Mouse (Mus musculus) hindbrain, embryonic 12.5 days (tissue): ENCODE measurements around the gene Slc41a2. TPM values are rescaled to one million over a fixed set of nuclear protein-coding genes. Genes with fewer than 3 reads are reported as not detected.

ENCODE experiments used
- ATAC-seq: fragments of 200-750 bp; cut with Nextera tagmentation; 2 replicates; pipeline ENCODE4 v1.8.0; 2017; ENCODE audit warnings: moderate TSS enrichment; ENCODE audit not compliant: low FRiP score
- H3K27ac ChIP-seq: fragments of 300-500 bp; sonication (generic); 2 replicates; pipeline ENCODE4 v1.5.1; 2016; ENCODE audit warnings: mild to moderate bottlenecking
- H3K27me3 ChIP-seq: fragments of 300-500 bp; sonication (generic); 2 replicates; pipeline ENCODE4 v1.6.1; 2016; ENCODE audit warnings: mild to moderate bottlenecking
- H3K36me3 ChIP-seq: fragments of 300-500 bp; sonication (generic); 2 replicates; pipeline ENCODE4 v1.6.1; 2016; ENCODE audit warnings: mild to moderate bottlenecking
- H3K4me1 ChIP-seq: fragments of 300-500 bp; sonication (generic); 2 replicates; pipeline ENCODE4 v1.6.1; 2016
- H3K4me2 ChIP-seq: fragments of 300-500 bp; sonication (generic); replicated peaks from 2 replicates; pipeline ENCODE4 v1.6.1; 2016; ENCODE audit warnings: mild to moderate bottlenecking
- H3K4me3 ChIP-seq: fragments of 300-500 bp; sonication (generic); 2 replicates; pipeline ENCODE4 v1.5.1; 2016; ENCODE audit warnings: mild to moderate bottlenecking
- H3K9ac ChIP-seq: fragments of 300-500 bp; sonication (generic); 2 replicates; pipeline ENCODE4 v1.6.1; 2016; ENCODE audit warnings: mild to moderate bottlenecking, moderate library complexity
- H3K9me3 ChIP-seq: fragments of 300-500 bp; sonication (generic); replicated peaks from 2 replicates; pipeline ENCODE4 v1.6.1; 2016; ENCODE audit warnings: mild to moderate bottlenecking
- WGBS: fragments of 180-500 bp; shearing (Covaris S2); methylation state at CpG from one replicate; pipeline ENCODE4 v1.1.7; 2016; 5-methylcytosine and 5-hydroxymethylcytosine counted together
- polyA plus RNA-seq: library from polyadenylated mRNA; unstranded; fragments of >200 nt; fragmentation: Nextera tagmentation; extraction: Ambion mirVana; gene quantifications from 2 replicates; pipeline ENCODE4 v1.2.1, GENCODE M21; 2016

Gene Slc41a2
- polyA plus RNA-seq, 1 experiment from 2014 or later: 2.6 TPM

DNA sequence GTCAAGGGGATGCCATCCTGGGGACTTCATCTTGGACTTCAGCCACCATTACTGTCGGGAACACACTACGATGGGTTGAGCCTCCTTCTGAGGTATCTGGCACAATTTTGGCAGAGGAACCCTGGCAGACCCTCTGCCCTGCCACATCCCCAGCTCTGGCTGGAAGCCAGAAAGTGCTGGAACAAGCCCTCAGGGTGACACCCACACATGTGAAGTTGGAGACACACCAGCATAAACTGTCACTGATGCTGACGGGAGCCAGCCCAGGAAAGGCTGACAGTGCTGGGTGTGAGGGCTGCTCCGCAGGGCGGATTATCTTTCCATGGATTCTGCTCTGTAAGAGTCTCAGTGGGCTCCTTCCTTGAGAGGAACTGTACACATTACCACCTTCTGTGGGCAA lies 150.7 kb downstream of the Slc41a2 start:
- ATAC-seq: no peak
- H3K9ac ChIP-seq: no peak overlapping the region
- H3K4me3 ChIP-seq: no peak overlapping the region
- H3K27me3 ChIP-seq: no peaks in the 10 kb centered on the region
- 90% methylated on average over 5 of the region's 5 CpGs for WGBS
- no peak overlapping the region for H3K4me2 ChIP-seq
- no peaks in the 10 kb centered on the region for H3K9me3 ChIP-seq
- H3K36me3 ChIP-seq: 0 out of 2 replicates have a peak, but pooled peaks cover 7% of the 10 kb centered on the region
- H3K4me1 ChIP-seq: peaks cover 25% of the 10 kb centered on the region
- H3K27ac ChIP-seq: no peak overlapping the region

DNA sequence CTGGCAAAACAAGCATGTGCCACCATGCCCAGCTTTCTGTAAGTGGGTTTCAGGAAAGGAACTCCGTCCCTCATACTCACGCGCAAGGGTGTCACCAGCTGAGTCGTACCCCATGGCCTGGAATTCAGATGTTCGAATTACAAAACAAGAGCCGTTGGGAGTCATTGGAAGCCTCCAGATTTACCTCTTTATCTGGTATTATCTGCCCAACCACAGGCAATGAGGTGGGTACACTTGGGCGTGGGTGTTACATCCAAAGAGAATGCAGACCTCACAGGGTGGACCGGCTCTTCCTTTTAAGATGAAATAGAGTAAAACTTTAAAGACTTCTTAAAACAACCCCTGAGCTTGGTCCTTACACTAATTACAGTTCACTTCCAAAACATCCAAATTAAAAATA lies 151.5 kb downstream of the Slc41a2 start:
- Histone ChIP-seq H3K4me2 (no peak overlapping the region), H3K4me1 (peaks cover 25% of the 10 kb centered on the region), H3K9me3 (no peaks in the 10 kb centered on the region), H3K9ac (no peak overlapping the region), H3K4me3 (no peak overlapping the region), H3K36me3 (0 out of 2 replicates have a peak, but pooled peaks cover 4% of the 10 kb centered on the region), H3K27me3 (no peaks in the 10 kb centered on the region), H3K27ac (no peak overlapping the region)
- WGBS: 91% methylated on average over 8 of the region's 8 CpGs
- no peak for ATAC-seq

DNA sequence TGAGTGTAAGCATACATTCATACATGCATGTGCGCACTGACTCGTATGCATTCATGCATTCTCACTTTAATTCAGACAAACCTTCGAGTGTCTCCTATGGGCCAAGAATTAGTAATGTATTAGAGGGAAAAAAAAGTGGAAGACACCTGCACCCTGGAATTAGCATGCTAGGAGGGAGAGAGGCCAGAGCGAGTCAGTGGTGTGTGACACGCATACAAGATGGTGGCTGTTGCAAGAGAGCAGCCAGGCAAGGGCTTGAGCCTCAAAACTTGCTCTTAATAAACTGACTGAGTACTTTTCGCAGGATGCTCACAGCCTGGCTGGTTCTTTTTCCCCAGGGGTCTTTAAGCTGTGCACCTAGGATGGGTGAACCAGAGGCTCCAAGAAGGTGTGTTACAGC lies 152.6 kb downstream of the Slc41a2 start:
- WGBS: 82% methylated on average over 6 of the region's 6 CpGs
- Histone ChIP-seq H3K27ac (no peak overlapping the region), H3K27me3 (no peaks in the 10 kb centered on the region), H3K4me1 (peaks cover 25% of the 10 kb centered on the region), H3K4me3 (no peak overlapping the region), H3K9ac (no peak overlapping the region), H3K4me2 (no peak overlapping the region), H3K36me3 (no peaks in the 10 kb centered on the region), H3K9me3 (no peaks in the 10 kb centered on the region)
- no peak for ATAC-seq

DNA sequence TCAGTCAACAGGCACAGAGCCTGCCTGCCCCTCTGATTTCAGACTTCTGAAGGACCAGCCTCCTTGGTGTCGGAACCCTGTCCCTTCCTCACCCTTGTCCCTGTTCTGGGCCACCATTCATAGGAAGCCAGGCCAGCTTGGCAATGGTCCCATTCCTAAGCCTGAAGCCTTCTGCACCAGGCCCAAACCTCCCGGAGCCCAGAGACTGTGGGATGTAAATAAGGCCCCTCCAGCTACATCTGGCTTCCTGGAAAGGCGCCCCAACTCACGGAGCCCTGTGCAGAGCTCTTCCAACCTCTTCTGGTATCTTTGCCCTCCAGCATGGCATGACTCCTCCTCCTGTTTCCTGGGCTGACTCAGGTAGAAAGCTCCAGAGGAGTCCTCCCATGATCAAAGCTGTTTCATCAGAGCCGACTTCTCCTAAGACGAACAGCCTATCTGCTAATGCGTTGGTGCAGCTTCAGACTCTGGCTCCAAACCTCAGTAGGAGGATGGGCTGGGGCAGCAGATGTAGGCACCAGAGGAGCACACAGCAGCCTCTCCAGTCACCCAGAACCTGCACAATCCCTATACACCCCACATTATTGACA lies 153.1 kb downstream of the Slc41a2 start:
- Histone ChIP-seq H3K4me1 (peaks cover 25% of the 10 kb centered on the region), H3K9me3 (no peaks in the 10 kb centered on the region), H3K36me3 (no peaks in the 10 kb centered on the region), H3K27ac (no peak overlapping the region), H3K27me3 (no peaks in the 10 kb centered on the region), H3K9ac (no peak overlapping the region), H3K4me3 (no peak overlapping the region), H3K4me2 (no peak overlapping the region)
- WGBS: 77% methylated on average over 7 of the region's 7 CpGs
- ATAC-seq: no peak

DNA sequence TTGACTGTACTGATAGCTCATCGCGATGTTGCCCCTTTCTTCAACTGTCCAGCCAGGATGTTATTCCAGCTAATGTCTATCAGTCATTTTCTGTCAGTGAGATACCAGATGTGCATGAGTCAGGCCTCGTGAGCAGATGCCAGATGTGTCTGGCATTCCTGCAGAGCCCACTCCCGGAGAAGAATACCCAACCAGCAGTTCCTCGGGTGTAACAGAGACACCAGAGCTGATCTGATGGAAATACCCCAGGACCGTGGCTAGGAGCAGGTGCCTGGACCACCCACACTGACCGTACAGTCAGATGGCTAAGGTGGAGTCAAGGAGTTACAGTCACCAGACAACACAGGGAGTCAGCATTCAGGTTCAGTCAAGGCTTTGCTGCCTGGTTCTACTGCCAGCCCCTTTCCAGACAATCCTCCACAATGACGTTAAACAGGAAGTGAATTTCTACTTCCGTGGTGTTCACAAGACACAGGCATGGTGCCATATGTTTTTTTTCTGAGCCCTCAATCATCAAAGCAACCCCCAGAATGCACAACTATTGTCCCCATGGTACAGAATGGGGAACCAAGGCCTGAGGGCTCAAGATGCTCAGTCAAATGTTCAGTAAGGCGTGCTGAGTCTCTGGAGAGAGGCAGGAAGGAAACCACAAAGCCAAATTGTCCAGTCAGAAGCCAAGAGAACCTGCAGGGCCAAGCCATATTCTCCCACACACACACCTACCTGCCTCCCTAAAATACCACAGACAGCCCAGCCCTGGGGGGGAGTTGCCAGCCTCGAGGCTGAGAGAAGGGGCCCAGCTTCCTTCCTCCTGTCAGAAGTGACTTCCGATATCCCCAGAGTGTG lies 153.8 kb downstream of the Slc41a2 start:
- no peak overlapping the region for H3K4me3 ChIP-seq

DNA sequence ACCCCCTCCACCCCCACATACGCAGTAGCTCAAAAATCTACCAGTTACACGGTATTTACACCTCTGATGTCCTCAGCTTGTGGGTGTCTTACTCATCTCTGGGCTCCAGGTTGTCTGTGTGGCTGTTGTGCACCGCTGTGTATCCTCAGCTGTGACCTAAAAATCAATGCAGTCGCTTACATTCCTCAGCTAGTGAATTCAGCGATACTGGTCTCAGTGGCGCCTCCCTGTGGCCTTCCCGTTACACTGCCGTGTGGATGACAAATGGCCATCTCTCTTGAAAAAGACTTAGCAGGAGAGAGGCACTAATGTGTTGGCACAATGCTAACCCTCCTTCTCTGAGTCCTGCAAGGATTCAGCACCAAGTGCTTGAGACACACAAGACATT lies 155.1 kb downstream of the Slc41a2 start:
- ATAC-seq: 0 out of 2 replicates have a peak, but pooled peaks have one; percentile 38
- Histone ChIP-seq H3K4me3 (no peak overlapping the region), H3K27ac (no peak overlapping the region), H3K9ac (no peak overlapping the region), H3K27me3 (no peaks in the 10 kb centered on the region), H3K4me1 (peaks cover 25% of the 10 kb centered on the region), H3K4me2 (no peak overlapping the region), H3K36me3 (no peaks in the 10 kb centered on the region), H3K9me3 (no peaks in the 10 kb centered on the region)
- whole genome bisulfite sequencing: 30% methylated on average over 8 of the region's 8 CpGs

More for the DNA sequence above, 153.8 kb downstream of the Slc41a2 start:
- no peak overlapping the region for H3K9ac ChIP-seq
- WGBS: 59% methylated on average over 12 of the region's 12 CpGs
- no peaks in the 10 kb centered on the region for H3K36me3 ChIP-seq
- H3K4me2 ChIP-seq: no peak overlapping the region
- H3K27me3 ChIP-seq: no peaks in the 10 kb centered on the region
- no peak for ATAC-seq
- H3K27ac ChIP-seq: no peak overlapping the region
- H3K4me1 ChIP-seq: peaks cover 25% of the 10 kb centered on the region
- no peaks in the 10 kb centered on the region for H3K9me3 ChIP-seq

DNA sequence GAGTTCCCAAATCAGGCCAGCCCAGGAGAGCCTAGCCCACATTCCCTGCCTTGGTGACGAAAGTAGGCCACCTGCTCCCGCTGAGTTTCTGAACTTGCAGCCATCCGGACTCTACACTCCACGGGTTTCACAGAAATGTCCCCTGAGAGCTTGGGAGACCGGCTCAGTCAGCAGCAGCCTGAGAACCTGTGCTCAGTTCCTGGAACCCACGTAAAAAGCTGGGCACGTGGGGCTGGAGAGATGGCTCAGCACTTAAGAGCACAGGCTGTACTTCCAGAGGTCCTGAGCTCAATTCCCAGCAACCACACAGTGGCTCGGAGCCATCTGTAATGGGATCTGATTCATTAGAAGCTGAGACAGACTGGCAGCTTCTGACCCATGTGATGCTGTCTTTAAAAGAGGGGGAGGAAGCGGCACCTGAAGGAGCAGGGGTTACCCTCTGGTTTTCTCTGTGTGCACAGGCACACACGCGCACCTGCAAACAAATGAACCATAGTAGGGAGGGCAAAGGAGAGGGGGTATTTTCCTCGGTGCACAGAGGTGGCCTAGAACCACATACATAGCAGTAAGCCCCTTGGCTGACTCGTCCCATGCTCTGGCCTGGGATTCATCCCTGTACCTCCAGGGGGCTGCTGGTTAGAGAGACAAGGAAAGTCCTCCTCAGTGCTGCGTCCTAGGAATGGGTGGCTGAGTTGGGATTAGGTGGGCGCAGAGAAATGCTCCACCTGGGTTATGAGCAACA lies 155.7 kb downstream of the Slc41a2 start:
- ATAC-seq: 0 out of 2 replicates have a peak, but pooled peaks have one; percentile 37
- Histone ChIP-seq H3K4me3 (no peak overlapping the region), H3K4me1 (peaks cover 25% of the 10 kb centered on the region), H3K27ac (no peak overlapping the region), H3K9ac (peak overlapping the region; percentile 24; the same call in 1 of the 2 replicates), H3K36me3 (no peaks in the 10 kb centered on the region), H3K4me2 (no peak overlapping the region), H3K27me3 (no peaks in the 10 kb centered on the region), H3K9me3 (no peaks in the 10 kb centered on the region)
- 65% methylated on average over 15 of the region's 15 CpGs for WGBS

Other genes with a start within 250 kb of the Slc41a2 start
- gene D10Wsu102e, start 22.3 kb upstream of the Slc41a2 start, polyA plus RNA-seq: 1.0 TPM in 2 replicates
- gene Aldh1l2, start 196.3 kb upstream of the Slc41a2 start, polyA plus RNA-seq: 11.7 and 13.3 TPM in 2 replicates
- 38.5 and 42.7 TPM in 2 replicates for gene Washc4, start 205.9 kb upstream of the Slc41a2 start, polyA plus RNA-seq